Mouse (Mus musculus): ENCODE data around the gene Dhx33.

DNA sequence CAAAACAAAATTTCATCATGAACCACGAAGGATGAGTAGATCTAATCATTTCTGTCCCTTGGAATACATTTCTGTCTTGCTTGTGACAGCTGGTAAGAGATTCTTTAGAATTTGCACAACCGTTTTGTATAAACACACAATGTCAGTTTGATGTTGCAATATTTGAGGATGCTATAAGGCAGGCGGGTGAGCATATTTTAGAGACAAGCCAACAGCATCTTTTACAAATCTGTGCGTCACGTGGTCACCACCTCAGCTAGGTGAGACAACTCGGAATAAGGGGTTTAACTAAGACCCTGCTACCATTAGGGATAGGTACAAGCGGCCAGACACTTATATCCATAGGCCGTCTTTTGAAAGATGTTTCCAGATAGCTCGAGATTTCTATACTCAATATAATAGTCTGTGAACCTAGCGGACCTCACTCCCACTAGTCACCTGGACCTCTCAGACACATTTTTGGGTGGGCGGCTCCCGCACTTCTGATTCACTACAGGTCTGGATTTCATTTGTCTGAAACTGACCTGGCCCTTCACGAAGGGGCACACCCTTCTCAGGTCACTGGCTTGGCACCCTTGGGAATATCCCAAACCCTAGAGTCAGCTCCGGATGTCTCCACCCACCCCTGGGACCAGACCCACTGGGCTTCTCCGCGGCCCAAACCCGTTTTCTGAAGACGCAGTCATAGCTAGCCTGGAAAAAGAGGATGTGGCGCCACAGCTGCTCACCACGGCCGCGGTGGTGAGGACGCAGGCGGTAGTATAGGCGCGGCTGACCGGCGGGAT, 14.4 kb upstream of the Dhx33 start:
- TF ChIP-seq CTCF (IDR thresholded peaks at IDR 0.05; ENCODE audit: control insufficient read depth, insufficient read depth, insufficient replicate concordance, low read depth, low read length) (no peak), POLR2A (IDR thresholded peaks at IDR 0.05; ENCODE audit: control insufficient read depth, low read depth, low read length) (no peak)

Data from testis, adult 2 months (tissue).